Mouse (Mus musculus) hindbrain, embryonic 14.5 days (tissue): ENCODE results near the gene Snap23. TPM values are rescaled to one million over a fixed set of nuclear protein-coding genes. Genes with fewer than 3 reads are reported as not detected.

Experiments used
- ATAC-seq: fragments of 200-750 bp; cut with Nextera tagmentation; 2 replicates; pipeline ENCODE4 v1.8.0; 2017; ENCODE audit warnings: moderate number of reproducible peaks, mild to moderate bottlenecking, moderate TSS enrichment, moderate library complexity; ENCODE audit not compliant: low FRiP score
- DNase-seq: peaks from one replicate; pipeline ENCODE4 v3.0.0-alpha.2; 2015; ENCODE audit warnings: low spot score
- H3K27ac ChIP-seq: fragments of 300-500 bp; sonication (generic); 2 replicates; pipeline ENCODE4 v1.5.1; 2014; ENCODE audit warnings: mild to moderate bottlenecking, moderate library complexity
- H3K27me3 ChIP-seq: fragments of 300-500 bp; sonication (generic); 2 replicates; pipeline ENCODE4 v1.6.1; 2014; ENCODE audit warnings: mild to moderate bottlenecking, low read length, mixed read lengths; ENCODE audit not compliant: control insufficient read depth, insufficient read depth
- H3K36me3 ChIP-seq: fragments of 300-500 bp; sonication (generic); replicated peaks from 2 replicates; pipeline ENCODE4 v1.6.1; 2014; ENCODE audit not compliant: control insufficient read depth, insufficient read depth
- H3K4me1 ChIP-seq: fragments of 300-500 bp; sonication (generic); replicated peaks from 2 replicates; pipeline ENCODE4 v1.6.1; 2014; ENCODE audit warnings: antibody characterized with exemption, low read length, mixed read lengths; ENCODE audit not compliant: control insufficient read depth, insufficient read depth
- H3K4me2 ChIP-seq: fragments of 300-500 bp; sonication (generic); replicated peaks from 2 replicates; pipeline ENCODE4 v1.6.1; 2014; ENCODE audit warnings: mild to moderate bottlenecking, moderate library complexity
- H3K4me3 ChIP-seq: fragments of 300-500 bp; sonication (generic); replicated peaks from 2 replicates; pipeline ENCODE4 v1.5.1; 2014; ENCODE audit warnings: mild to moderate bottlenecking, low read length
- H3K9ac ChIP-seq: fragments of 300-500 bp; sonication (generic); 2 replicates; pipeline ENCODE4 v1.6.1; 2014
- H3K9me3 ChIP-seq: fragments of 300-500 bp; sonication (generic); 2 replicates; pipeline ENCODE4 v1.6.1; 2016; ENCODE audit warnings: low read length; ENCODE audit not compliant: control insufficient read depth
- WGBS: fragments of 180-500 bp; shearing (Covaris S2); extraction: QIAGEN DNeasy Blood & Tissue Kit; methylation state at CpG from one replicate; pipeline ENCODE4 v1.1.7; 2014; 5-methylcytosine and 5-hydroxymethylcytosine counted together
- polyA plus RNA-seq: library from polyadenylated mRNA; unstranded; fragments of >200 nt; fragmentation: Nextera tagmentation; extraction: Ambion mirVana; gene quantifications from 2 replicates; pipeline ENCODE4 v1.2.1, GENCODE M21; 2014

Gene Snap23
- polyA plus RNA-seq, 1 experiment from 2014 or later: 18.9 TPM

DNA sequence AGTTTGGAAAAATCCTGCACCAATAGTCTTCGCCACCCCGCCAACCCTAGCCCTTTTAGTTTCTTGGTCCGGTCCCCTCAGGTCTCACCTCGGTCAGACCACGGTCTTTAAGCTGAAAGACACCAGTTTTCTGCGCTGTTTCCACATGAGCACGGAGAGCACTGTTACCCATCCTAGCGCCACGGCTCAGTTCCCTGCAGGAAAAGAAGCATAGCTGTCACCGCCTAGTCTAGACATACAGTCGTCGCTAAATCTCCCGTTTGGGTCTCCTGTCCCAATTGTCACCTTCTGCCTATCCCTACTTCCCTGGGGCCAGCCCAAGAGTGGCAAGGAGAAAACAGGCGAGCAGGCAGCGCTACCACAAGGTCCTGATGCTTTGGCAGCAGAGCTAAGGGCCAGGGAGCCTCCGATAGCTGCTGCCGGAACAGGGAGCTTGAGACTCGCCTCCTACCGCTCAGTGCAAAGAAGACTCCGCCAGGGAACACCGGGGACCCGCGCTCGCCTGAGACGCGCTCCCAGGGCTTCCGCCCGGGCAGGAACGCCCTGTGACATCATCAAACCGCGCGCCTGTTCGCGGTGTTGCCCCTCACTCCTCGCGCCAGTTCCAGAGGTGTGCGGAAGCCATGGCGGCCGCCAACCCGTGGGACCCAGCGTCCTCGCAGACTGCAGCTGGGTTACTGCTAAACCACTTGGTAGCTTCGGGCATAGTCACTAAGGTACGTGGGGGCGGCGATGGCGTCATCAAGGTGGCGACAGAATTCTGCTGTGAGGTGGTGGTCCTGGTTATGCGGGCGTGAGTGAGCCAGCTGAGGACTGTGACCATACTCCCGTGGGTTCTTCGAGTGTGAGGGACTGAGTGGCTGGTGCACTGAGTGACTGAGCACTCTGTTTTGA lies 41.6 kb downstream of the Snap23 start, which contains the start of the genes Haus2 and Lrrc57:
TSS of gene Haus2 (plus strand) at position 554 of the 894 bp plus-strand sequence.
TSS of gene Lrrc57 (minus strand) at position 691 of the 894 bp plus-strand sequence.
- peak within 1 kb of the TSS; percentile 83 for H3K4me2 ChIP-seq
- peaks cover 17% of the 10 kb centered on the region for H3K4me1 ChIP-seq
- H3K9me3 ChIP-seq: no peaks in the 10 kb centered on the region
- under 1% methylated on average over 52 of the region's 52 CpGs for WGBS
- peak; percentile 96 for ATAC-seq
- H3K9ac ChIP-seq: peak within 1 kb of the TSS; percentile 88
- H3K27me3 ChIP-seq: no peaks in the 10 kb centered on the region
- peak within 1 kb of the TSS; percentile 86 for H3K27ac ChIP-seq
- H3K4me3 ChIP-seq: peak within 1 kb of the TSS; percentile 59
- peak; percentile 92 for DNase-seq
- peaks cover 36% of the 10 kb centered on the region for H3K36me3 ChIP-seq

DNA sequence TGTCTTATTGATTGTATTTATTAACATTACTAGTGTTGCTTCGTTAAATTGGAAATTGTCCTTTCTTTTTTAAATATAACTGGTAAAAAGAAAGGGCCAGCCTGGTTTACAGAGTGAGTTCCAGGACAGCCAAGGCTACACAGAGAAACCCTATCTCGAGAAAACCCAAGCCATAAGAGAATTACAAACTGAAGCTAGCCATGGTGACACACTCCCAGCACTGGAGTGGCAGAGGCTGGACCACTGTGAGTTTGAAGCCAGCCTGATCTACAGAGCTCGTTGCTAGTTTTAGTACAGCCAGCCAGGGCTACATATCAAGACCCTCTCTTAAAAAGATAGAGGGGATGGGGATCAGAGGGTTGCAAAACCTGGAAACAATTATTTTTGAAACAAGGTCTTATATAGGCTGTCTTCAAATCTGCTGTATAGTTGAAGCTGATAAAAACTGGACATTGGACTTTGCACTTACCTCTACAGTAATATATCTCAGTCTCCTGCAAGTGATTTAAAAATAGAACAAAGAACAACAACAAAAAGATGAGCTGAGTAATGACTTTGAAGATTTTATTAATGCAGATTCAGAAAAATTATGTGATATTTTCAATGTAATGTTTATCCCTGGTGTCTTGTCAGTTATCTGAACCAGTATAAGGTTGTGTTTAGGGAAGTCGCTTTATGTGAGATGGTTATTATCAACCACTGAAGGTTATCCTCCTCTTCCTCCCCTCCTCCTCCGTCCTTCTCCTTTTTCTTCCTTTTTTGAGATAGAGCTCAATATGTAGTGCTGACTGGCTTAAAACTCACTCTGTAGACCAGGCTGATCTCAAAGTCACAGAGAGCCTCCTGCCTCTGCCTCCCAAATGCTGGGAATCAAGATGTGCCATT lies 49.0 kb downstream of the Snap23 start:
- Histone ChIP-seq H3K4me3 (no peak overlapping the region), H3K4me2 (no peak overlapping the region), H3K27me3 (no peaks in the 10 kb centered on the region), H3K27ac (no peak overlapping the region), H3K4me1 (no peaks in the 10 kb centered on the region), H3K36me3 (peaks cover 69% of the 10 kb centered on the region), H3K9ac (no peak overlapping the region), H3K9me3 (no peaks in the 10 kb centered on the region)
- 92% methylated on average over 5 of the region's 5 CpGs for WGBS
- DNase-seq (no peak), ATAC-seq (no peak)

DNA sequence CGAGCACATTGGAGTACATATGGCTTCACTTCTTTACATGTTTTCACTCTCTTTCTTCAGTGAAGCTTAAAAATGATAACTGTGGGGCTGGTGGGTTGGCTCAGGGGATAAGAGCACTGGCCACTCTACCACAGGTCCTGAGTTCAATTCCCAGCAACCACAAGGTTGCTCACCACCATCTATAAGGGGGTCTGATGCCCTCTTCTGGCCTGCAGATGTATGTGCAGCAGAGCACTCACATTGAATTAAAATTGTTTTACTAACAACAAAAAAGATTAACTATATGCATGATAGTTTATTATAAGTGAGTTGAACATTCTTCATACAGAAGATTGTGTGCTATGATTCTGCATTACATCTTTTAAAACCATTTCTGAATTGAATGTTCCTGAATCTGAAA lies 52.1 kb downstream of the Snap23 start:
- no peaks in the 10 kb centered on the region for H3K9me3 ChIP-seq
- H3K27ac ChIP-seq: no peak overlapping the region
- ATAC-seq (no peak), DNase-seq (no peak)
- peaks cover 50% of the 10 kb centered on the region for H3K36me3 ChIP-seq
- 100% methylated on average over 1 of the region's 1 CpGs for WGBS
- H3K4me3 ChIP-seq: no peak overlapping the region
- H3K4me1 ChIP-seq: no peaks in the 10 kb centered on the region
- no peaks in the 10 kb centered on the region for H3K27me3 ChIP-seq
- no peak overlapping the region for H3K9ac ChIP-seq
- no peak overlapping the region for H3K4me2 ChIP-seq

GRCm38 (mm10) chr2:120622920-120623319 lies 55.4 kb downstream of the Snap23 start:
- Histone ChIP-seq H3K27ac (no peak overlapping the region), H3K9ac (no peak overlapping the region), H3K27me3 (no peaks in the 10 kb centered on the region), H3K36me3 (peaks cover 21% of the 10 kb centered on the region), H3K4me2 (no peak overlapping the region), H3K4me1 (no peaks in the 10 kb centered on the region), H3K4me3 (no peak overlapping the region), H3K9me3 (no peaks in the 10 kb centered on the region)
- DNase-seq (no peak), ATAC-seq (no peak)

DNA sequence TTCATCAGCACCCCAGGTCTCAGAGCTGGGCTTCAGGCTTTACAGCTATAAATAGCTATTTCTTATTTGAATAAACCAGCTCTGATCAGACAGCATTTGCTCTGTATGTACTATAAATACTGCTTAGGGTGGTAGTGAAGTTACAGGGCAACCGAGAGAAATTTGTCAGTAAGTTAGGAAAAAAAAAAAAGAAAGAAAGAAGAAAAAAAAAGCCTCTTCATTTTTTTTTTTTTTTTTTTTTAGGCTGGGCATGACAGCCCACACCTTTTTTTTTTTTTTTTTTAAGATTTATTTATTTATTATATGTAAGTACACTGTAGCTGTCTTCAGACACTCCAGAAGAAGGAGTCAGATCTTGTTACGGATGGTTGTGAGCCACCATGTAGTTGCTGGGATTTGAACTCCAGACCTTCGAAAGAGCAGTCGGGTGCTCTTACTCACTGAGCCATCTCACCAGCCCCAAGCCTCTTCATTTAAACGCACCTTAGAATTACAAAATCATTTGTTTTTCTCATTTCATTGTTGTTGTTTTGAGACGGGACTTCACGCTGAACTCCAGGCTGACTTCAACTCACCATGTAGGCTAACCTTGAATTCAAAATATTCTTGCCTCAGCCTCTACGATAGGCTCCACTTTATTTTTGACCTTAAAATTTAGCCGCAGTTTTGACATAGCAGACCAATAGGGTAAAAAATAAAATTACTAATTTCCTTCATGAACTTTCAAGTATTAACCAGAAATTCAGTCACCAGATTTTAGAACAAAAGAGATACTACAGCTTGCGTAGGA lies 60.8 kb downstream of the Snap23 start:
- H3K4me2 ChIP-seq: peak overlapping the region; percentile 44
- peak overlapping the region; percentile 42 for H3K9ac ChIP-seq
- no peaks in the 10 kb centered on the region for H3K9me3 ChIP-seq
- WGBS: 32% methylated on average over 10 of the region's 10 CpGs
- peak overlapping the region; percentile 60 for H3K27ac ChIP-seq
- peaks cover 8% of the 10 kb centered on the region; the same call in 1 of the 2 replicates for H3K36me3 ChIP-seq
- peak; percentile 32; the same call in 1 of the 2 replicates for ATAC-seq
- peaks cover 6% of the 10 kb centered on the region for H3K4me1 ChIP-seq
- DNase-seq: no peak
- H3K27me3 ChIP-seq: no peaks in the 10 kb centered on the region
- peak overlapping the region; percentile 53 for H3K4me3 ChIP-seq

DNA sequence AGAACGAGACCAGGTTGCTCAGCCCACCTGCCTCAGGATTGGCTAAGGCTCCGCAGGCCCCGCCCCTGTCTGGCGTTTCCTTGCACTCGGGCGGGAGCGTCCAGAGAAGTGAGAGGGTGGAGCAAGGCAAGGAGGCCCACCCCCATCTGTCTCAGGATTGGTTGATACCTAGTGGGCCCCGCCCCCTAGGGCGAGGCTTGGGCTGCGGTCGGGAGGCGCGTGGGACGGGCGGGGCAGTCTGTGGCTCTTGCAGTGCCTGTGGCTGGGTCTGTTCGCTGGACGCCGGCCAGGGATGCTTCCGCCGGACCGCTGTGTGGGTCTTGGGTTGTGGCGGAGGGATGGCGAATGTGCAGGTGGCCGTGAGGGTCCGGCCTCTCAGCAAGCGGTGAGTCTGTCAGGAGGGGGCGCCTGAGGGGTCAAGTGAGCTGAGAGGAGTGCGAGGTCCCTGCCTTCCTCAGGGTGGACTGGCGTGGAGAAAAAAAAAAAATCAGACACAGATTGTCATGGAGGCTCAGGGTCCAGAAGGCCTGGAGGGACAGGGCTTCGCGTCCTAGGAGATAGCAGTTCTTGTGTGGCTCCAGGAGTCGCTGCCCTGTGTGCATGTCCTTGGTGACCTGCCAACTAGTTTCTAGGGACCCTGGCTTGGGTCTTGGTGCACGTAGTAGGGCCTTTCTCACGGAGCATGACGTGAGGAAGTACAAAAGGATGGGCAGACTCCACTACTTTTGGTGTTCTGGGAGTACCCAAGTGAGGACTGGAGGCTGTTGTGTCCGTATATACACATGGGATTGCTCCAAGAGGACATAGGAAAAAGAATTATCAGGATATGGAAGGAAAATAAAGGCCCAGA lies 61.6 kb downstream of the Snap23 start, which contains the start of gene Stard9:
TSS of gene Stard9 (plus strand) at position 236 of the 850 bp plus-strand sequence.
- Histone ChIP-seq H3K27ac (peak within 1 kb of the TSS; percentile 60), H3K4me1 (peaks cover 6% of the 10 kb centered on the region), H3K4me3 (peak within 1 kb of the TSS; percentile 53), H3K27me3 (no peaks in the 10 kb centered on the region), H3K9ac (peak within 1 kb of the TSS; percentile 63), H3K4me2 (peak within 1 kb of the TSS; percentile 63), H3K36me3 (peaks cover 8% of the 10 kb centered on the region; the same call in 1 of the 2 replicates), H3K9me3 (no peaks in the 10 kb centered on the region)
- ATAC-seq (peak; percentile 100), DNase-seq (peak; percentile 97)
- WGBS: 2% methylated on average over 36 of the region's 36 CpGs

DNA sequence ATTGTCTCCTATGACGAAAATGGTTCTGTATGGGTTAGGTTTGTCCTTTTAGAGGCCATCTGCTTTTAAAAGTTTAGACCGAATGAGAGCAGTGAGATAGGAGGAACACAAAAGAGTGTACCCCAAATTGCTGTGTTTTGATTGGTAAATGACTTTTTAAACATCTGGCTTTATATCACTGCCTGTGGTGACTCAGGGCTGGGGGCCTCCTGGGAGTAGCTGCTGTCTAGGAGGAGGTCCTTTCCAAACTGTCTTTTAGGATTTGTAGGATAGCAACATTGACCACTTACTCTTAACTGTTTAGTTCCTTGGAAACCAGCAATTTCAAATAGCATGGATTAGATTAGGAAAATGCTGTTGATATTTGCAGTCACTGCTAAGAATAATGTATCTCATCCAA lies 62.8 kb downstream of the Snap23 start:
- DNase-seq (no peak), ATAC-seq (no peak)
- Histone ChIP-seq H3K4me1 (peaks cover 6% of the 10 kb centered on the region), H3K27me3 (no peaks in the 10 kb centered on the region), H3K4me2 (peak overlapping the region; percentile 63), H3K4me3 (no peak overlapping the region), H3K9me3 (no peaks in the 10 kb centered on the region), H3K27ac (no peak overlapping the region), H3K36me3 (peaks cover 13% of the 10 kb centered on the region; the same call in 1 of the 2 replicates), H3K9ac (no peak overlapping the region)
- 76% methylated on average over 2 of the region's 2 CpGs for WGBS

DNA sequence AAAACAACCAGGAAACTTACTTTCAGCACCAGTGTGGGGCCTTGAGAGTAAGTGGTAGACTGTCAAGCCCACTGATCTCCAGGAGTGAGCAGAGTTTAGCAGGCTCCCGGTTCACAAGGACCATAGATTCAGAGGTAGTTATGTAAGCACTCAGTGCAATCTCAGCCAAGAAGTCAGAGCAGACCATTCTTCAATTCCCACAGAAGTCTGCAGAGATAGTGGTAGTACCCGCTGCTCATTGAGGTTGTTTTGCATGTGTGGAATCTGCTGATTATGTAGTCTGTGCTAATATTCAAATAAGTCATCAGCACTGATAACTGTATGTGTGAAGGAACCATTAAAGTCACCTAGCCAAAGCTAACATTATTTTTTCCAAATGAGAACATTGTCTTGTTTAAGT lies 63.2 kb downstream of the Snap23 start:
- Histone ChIP-seq H3K27me3 (no peaks in the 10 kb centered on the region), H3K27ac (no peak overlapping the region)

More for the DNA sequence above, 63.2 kb downstream of the Snap23 start:
- Histone ChIP-seq H3K4me2 (no peak overlapping the region), H3K4me3 (no peak overlapping the region), H3K4me1 (peaks cover 6% of the 10 kb centered on the region), H3K36me3 (peaks cover 13% of the 10 kb centered on the region; the same call in 1 of the 2 replicates), H3K9ac (no peak overlapping the region), H3K9me3 (no peaks in the 10 kb centered on the region)
- ATAC-seq: no peak
- 66% methylated on average over 2 of the region's 2 CpGs for WGBS
- DNase-seq: no peak
